ENCODE assay signal across 23 mouse cellular contexts in the genomic region with DNA sequence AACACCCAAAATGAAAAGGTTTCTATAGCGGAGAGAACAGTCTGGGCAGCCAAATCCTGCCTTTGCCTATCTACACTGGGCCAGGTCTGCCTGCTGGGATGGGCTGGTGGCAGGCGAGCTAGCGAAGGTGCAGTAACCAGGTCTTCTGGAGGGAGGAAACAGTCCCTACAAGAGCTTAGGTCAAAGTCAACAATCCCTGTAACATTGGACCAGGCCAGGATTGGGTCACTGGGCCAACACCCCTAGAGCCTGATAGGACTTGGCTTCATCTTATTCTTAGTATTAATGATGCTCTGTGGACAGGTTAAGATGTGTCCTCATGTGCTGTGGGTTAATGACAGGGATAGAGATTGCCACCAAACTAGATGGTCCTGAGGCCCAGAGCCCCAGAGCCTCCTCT. TPM values are rescaled to one million over a fixed set of nuclear protein-coding genes. Genes with fewer than 3 reads are reported as not detected.
"Had no signal": no experiment of that assay in that cellular context is flagged by ENCODE, and none has a peak within 500 bp of the region (broad histone marks: within the 10 kb centered on the region; RNA-seq: fewer than 3 reads in every experiment).

No protein-coding gene starts in this region.

- DNase-seq: kidney, adult 9 months; kidney, postnatal 14 days; kidney, postnatal 4 days; left cerebral cortex, postnatal 4 days; lung, adult 2 months; lung, postnatal 14 days; right cerebral cortex, adult 18-20 months; right cerebral cortex, postnatal 14 days; right cerebral cortex, postnatal 4 days; thymus, adult 2 months; thymus, postnatal 14 days; thymus, postnatal 4 days had no signal

- H3K4me3 ChIP-seq: limb, embryonic 12.5 days; limb, embryonic 15.5 days; midbrain, embryonic 12.5 days; midbrain, embryonic 15.5 days; neural tube, embryonic 12.5 days; neural tube, embryonic 15.5 days had no signal

- H3K4me1 ChIP-seq: midbrain, embryonic 12.5 days; midbrain, embryonic 15.5 days; neural tube, embryonic 15.5 days had no signal

- H3K4me2 ChIP-seq: limb, embryonic 12.5 days; limb, embryonic 15.5 days; midbrain, embryonic 12.5 days; midbrain, embryonic 15.5 days; neural tube, embryonic 12.5 days; neural tube, embryonic 15.5 days had no signal

- H3K27ac ChIP-seq: limb, embryonic 12.5 days; limb, embryonic 15.5 days; macrophage; midbrain, embryonic 12.5 days; midbrain, embryonic 15.5 days; neural tube, embryonic 12.5 days; neural tube, embryonic 15.5 days; stomach, postnatal 0 days had no signal

- H3K9me3 ChIP-seq: limb, embryonic 12.5 days; limb, embryonic 15.5 days; midbrain, embryonic 12.5 days; midbrain, embryonic 15.5 days; neural tube, embryonic 12.5 days; neural tube, embryonic 15.5 days had no signal

- ATAC-seq: intestine, postnatal 0 days; midbrain, embryonic 15.5 days had no signal

- H3K9ac ChIP-seq: limb, embryonic 12.5 days; limb, embryonic 15.5 days; midbrain, embryonic 12.5 days; midbrain, embryonic 15.5 days; neural tube, embryonic 12.5 days; neural tube, embryonic 15.5 days had no signal

RNA-seq across cellular contexts. Expression of a gene that starts 5.1 kb away (rescaled TPM):
- polyA plus RNA-seq: macrophage had no signal

RNA-seq across cellular contexts. Expression of a gene that starts 29.5 kb away (rescaled TPM):
- total RNA-seq: left cerebral cortex, postnatal 14 days; left cerebral cortex, postnatal 4 days; megakaryocyte, adult 5-6 weeks had no signal
- polyA plus RNA-seq: lung, adult 2 months; macrophage had no signal
